Mouse (Mus musculus) neural tube, embryonic 15.5 days (tissue): Measurements from ENCODE around the gene Auts2. TPM values are rescaled to one million over a fixed set of nuclear protein-coding genes. Genes with fewer than 3 reads are reported as not detected.

ENCODE experiments used
- ATAC-seq: fragments of 200-750 bp; cut with Nextera tagmentation; 2 replicates; pipeline ENCODE4 v1.8.0; 2017; ENCODE audit warnings: mild to moderate bottlenecking, moderate TSS enrichment, moderate library complexity; ENCODE audit not compliant: low FRiP score
- H3K27ac ChIP-seq: fragments of 300-500 bp; sonication (generic); replicated peaks from 2 replicates; pipeline ENCODE4 v1.5.1; 2015; ENCODE audit warnings: mild to moderate bottlenecking, inconsistent platforms
- H3K27me3 ChIP-seq: fragments of 300-500 bp; sonication (generic); replicated peaks from 2 replicates; pipeline ENCODE4 v1.6.1; 2015; ENCODE audit warnings: inconsistent platforms
- H3K36me3 ChIP-seq: fragments of 300-500 bp; sonication (generic); 2 replicates; pipeline ENCODE4 v1.6.1; 2015; ENCODE audit warnings: inconsistent platforms
- H3K4me1 ChIP-seq: fragments of 300-500 bp; sonication (generic); 2 replicates; pipeline ENCODE4 v1.6.1; 2015; ENCODE audit warnings: inconsistent platforms
- H3K4me2 ChIP-seq: fragments of 300-500 bp; sonication (generic); 2 replicates; pipeline ENCODE4 v1.6.1; 2015; ENCODE audit warnings: inconsistent platforms, mild to moderate bottlenecking, moderate library complexity
- H3K4me3 ChIP-seq: fragments of 300-500 bp; sonication (generic); replicated peaks from 2 replicates; pipeline ENCODE4 v1.5.1; 2015; ENCODE audit warnings: mild to moderate bottlenecking, inconsistent platforms
- H3K9ac ChIP-seq: fragments of 300-500 bp; sonication (generic); replicated peaks from 2 replicates; pipeline ENCODE4 v1.6.1; 2015; ENCODE audit warnings: mild to moderate bottlenecking, inconsistent platforms
- H3K9me3 ChIP-seq: fragments of 300-500 bp; sonication (generic); replicated peaks from 2 replicates; pipeline ENCODE4 v1.6.1; 2016; ENCODE audit warnings: inconsistent platforms
- WGBS: fragments of 180-500 bp; shearing (Covaris S2); methylation state at CpG from one replicate; pipeline ENCODE4 v1.1.7; 2015; ENCODE audit warnings: mixed read lengths; 5-methylcytosine and 5-hydroxymethylcytosine counted together
- polyA plus RNA-seq: library from polyadenylated mRNA; unstranded; fragments of >200 nt; fragmentation: Nextera tagmentation; extraction: Ambion mirVana; gene quantifications from 2 replicates; pipeline ENCODE4 v1.2.1, GENCODE M21; 2015

Gene Auts2
- polyA plus RNA-seq, 1 experiment from 2014 or later: 52.5 TPM

DNA sequence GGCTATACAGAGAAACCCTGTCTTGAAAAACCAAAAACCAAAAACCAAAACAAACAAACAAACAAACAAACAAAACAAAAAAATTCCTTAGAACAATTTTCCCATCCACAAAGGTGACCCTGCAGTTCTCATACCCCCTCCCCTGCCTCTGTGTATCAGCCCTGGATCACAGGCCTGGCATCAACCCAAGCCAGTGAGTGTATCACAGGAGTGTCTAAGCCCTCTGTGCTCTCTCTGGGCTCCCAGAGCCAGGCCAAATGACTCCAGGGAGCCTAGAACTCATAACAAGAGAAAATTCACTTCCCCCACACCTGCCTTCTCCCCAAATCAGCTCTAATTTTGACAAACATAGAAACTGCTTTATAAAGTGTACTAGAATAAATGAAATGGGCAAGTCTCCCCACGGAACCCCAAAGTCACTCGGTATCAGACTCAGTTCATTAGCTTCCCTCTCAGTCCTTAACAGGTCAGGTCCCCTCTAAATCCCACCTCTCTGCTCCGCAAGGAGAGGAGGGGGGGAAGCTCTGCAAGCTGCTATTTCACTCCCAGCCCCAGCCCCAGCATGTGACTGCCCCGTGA, 896.0 kb downstream of the Auts2 start:
- no peaks in the 10 kb centered on the region for H3K36me3 ChIP-seq
- peaks cover 50% of the 10 kb centered on the region for H3K4me1 ChIP-seq
- no peaks in the 10 kb centered on the region for H3K9me3 ChIP-seq
- H3K27me3 ChIP-seq: no peaks in the 10 kb centered on the region; the same call in 1 of the 2 replicates
- H3K27ac ChIP-seq: no peak overlapping the region
- 41% methylated on average over 4 of the region's 4 CpGs for WGBS
- ATAC-seq: no peak
- H3K4me3 ChIP-seq: no peak overlapping the region
- no peak overlapping the region for H3K9ac ChIP-seq
- H3K4me2 ChIP-seq: no peak overlapping the region

DNA sequence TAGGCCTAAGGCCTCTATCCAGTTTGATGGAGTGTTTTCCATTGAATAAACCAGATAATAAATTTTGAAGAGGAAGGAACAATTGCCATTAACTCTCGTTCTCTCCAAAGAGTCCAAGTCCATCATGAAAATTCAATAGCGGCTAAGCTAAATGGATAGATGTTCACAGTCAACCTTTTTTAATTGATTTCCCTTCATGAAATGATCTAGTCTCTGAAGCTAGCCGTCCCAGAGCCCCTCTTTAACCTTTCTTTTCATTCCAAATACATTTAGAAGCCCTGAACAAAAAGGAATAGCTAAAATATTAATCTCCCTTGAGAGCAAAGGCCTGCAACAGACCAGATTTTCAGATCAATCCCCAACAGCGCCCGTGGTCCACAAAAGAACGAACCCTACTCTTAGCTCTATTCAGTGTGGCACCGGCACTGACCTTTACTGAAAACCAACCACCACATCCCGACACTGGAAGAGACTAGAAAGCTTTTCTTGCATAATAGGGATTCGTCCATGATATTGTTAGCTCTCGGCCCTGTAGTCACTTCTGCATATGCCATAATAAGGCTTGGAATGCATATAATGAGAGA, 896.9 kb downstream of the Auts2 start:
- Histone ChIP-seq H3K27ac (peak overlapping the region; percentile 45; the same call in 1 of the 2 replicates), H3K9ac (no peak overlapping the region), H3K9me3 (no peaks in the 10 kb centered on the region), H3K27me3 (no peaks in the 10 kb centered on the region), H3K4me2 (no peak overlapping the region), H3K36me3 (no peaks in the 10 kb centered on the region), H3K4me1 (peaks cover 56% of the 10 kb centered on the region), H3K4me3 (no peak overlapping the region)
- 27% methylated on average over 10 of the region's 10 CpGs for WGBS
- ATAC-seq: no peak

DNA sequence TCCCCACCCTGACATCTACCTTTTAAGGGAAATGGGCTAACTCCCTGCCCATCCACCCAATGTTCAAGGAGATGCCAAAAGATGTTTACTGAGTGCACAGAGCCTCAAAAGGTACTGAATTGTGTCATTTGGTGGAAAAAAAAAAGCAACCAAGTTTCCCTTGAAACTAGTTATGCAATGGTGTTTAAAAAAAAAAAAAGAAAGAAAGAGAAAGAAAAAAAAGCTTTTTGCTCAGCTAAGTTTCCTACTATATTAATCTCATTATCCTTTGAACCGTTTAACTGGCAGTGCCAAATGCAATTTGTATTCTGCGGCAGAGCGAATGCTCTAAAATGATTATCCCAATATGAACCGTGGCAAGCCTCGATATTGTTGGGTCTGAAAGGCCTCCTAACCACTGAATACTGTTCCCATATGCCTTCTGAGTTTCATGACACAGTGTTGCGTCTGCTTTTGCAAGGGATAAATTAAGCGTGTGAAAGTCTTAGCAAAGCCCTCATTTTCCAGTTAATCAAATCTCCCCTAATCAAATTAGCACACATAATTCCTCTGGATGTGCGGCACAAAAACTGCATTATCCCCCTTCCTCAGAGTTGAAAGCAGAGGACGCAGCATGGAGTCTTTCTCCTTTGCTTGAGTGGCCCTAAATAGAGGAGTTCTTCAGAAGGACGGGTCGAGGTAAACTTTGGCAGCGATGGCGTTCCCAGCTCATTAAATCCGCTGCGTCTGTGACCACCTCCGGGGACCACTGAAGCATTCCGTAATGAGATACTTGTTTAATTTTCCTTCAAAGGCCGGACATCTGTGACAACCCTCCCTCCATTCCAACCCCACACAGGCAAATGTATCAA, 897.6 kb downstream of the Auts2 start:
- H3K4me3 ChIP-seq: no peak overlapping the region
- no peak overlapping the region for H3K9ac ChIP-seq
- ATAC-seq: peak; percentile 43; the same call in 1 of the 2 replicates
- no peaks in the 10 kb centered on the region for H3K27me3 ChIP-seq
- no peak overlapping the region for H3K4me2 ChIP-seq
- 19% methylated on average over 18 of the region's 18 CpGs for WGBS
- peaks cover 55% of the 10 kb centered on the region for H3K4me1 ChIP-seq
- H3K27ac ChIP-seq: no peak overlapping the region; the same call in 1 of the 2 replicates
- no peaks in the 10 kb centered on the region for H3K9me3 ChIP-seq
- H3K36me3 ChIP-seq: no peaks in the 10 kb centered on the region

DNA sequence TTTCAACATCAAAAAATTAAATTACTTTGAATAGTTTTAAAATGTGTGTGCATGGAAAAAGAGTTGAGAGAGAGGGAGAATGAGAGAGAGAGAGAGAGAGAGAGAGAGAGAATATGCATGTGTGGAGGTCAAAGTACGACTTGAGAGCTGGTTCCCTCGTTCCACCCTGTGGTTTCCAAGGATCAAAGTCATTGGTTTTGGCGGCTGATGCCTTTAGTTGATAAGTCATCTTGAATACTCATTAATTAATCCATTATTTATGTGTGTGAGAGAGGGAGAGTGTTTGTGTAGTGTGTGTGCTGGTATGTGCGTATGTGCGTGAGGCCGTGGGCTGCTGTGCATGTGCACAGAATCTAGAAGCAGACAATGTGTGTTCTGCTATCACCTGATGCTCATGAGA, 898.8 kb downstream of the Auts2 start:
- no peak for ATAC-seq
- H3K27ac ChIP-seq: no peak overlapping the region; the same call in 1 of the 2 replicates
- H3K9me3 ChIP-seq: no peaks in the 10 kb centered on the region
- H3K36me3 ChIP-seq: no peaks in the 10 kb centered on the region
- H3K9ac ChIP-seq: no peak overlapping the region
- no peaks in the 10 kb centered on the region for H3K27me3 ChIP-seq
- H3K4me1 ChIP-seq: peaks cover 51% of the 10 kb centered on the region
- H3K4me2 ChIP-seq: no peak overlapping the region
- WGBS: 63% methylated on average over 6 of the region's 6 CpGs
- no peak overlapping the region for H3K4me3 ChIP-seq

DNA sequence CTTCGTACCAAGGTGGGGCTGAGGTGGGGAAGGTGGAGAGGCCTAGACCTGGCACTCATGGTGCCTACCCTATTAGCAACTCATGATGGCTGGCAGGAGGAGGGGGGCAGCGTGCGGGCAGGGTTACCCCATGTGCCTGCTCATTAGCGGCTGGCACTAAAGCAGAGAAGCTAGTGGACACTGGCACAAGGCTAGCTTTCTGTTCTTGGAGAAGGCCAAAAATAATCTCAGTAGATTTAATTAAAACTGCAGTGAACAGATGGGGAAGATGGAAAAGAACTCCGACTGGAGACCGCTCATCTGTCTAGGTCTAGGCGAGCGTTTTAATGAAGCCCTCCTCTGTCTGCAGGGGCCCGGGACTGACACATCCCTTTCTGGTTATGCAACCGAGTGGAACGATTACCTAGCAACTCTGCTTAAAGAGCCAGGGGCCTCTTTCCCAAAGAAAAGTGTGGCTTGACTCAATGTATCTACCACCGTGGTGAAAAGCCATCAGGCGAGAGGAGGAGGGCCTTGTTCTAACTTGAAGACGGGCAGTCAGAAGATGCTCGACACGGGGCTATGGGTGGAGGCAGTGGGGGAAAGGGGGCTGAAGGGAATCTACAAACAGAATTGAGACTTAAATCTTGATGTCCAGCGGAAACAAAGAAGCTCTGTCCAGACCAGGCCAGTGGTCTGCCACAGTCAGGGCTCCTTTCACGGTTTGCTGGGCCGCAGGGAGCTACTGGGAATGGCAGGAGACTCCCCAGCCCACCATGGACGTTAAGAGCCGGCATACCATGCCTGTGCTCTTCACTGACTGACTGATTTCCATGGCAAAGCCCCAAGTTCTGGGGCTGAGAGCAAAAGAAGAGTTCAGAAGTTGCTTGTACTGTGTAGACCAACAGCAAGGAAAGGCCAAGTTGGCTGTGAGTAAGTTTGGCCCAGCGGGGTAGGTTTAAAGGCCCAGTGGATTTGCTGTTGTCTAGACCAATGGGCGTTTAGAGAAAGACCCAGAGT, 899.7 kb downstream of the Auts2 start:
- H3K4me1 ChIP-seq: peaks cover 49% of the 10 kb centered on the region
- no peak overlapping the region for H3K4me3 ChIP-seq
- no peaks in the 10 kb centered on the region for H3K9me3 ChIP-seq
- peak; percentile 68 for ATAC-seq
- 23% methylated on average over 23 of the region's 23 CpGs for WGBS
- H3K36me3 ChIP-seq: no peaks in the 10 kb centered on the region
- H3K27me3 ChIP-seq: no peaks in the 10 kb centered on the region
- H3K27ac ChIP-seq: peak overlapping the region; percentile 71
- H3K4me2 ChIP-seq: no peak overlapping the region
- no peak overlapping the region for H3K9ac ChIP-seq

DNA sequence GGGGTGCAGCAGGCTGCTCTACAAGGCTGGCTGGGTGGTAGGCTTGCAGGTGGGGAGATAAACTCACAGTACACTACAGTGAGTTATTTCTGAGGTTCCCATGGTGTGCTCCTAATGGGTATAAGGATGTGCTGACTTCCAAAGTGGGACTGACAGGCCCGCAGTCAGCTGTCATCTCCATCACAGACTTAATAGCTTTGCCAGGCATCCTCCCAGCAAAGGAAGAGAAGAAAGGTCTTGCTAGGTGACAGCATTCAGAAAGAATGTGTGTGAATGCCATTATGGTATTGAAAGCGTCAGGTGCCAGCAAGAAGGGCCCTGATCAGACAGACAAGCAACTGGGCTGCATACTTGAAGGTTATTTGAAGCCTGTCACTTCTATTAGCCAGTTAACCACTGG, 900.4 kb downstream of the Auts2 start:
- Histone ChIP-seq H3K27me3 (no peaks in the 10 kb centered on the region), H3K9me3 (no peaks in the 10 kb centered on the region), H3K4me2 (no peak overlapping the region), H3K4me1 (peaks cover 42% of the 10 kb centered on the region), H3K4me3 (no peak overlapping the region), H3K27ac (peak overlapping the region; percentile 71), H3K9ac (no peak overlapping the region), H3K36me3 (no peaks in the 10 kb centered on the region)
- 32% methylated on average over 2 of the region's 2 CpGs for WGBS
- no peak for ATAC-seq

DNA sequence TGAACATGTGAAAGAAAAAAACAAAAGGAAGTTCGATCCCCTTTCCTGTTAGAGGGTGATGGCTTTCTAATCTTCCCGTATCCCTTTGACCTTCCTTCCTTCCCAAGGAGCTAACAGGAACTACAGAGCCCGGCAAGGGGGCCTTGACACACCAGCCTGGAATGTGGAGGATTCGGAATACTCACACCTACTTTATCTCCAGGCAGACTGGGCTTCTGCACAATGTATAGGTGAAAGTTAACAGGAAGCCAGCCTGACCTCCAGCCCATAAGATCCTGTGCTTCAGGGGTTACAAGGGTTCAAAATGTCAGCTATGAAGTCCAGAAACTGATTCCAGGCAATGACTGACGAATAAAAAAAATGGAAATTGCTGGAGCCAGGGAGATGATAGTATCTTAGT, 906.7 kb downstream of the Auts2 start:
- no peak overlapping the region for H3K27ac ChIP-seq

DNA sequence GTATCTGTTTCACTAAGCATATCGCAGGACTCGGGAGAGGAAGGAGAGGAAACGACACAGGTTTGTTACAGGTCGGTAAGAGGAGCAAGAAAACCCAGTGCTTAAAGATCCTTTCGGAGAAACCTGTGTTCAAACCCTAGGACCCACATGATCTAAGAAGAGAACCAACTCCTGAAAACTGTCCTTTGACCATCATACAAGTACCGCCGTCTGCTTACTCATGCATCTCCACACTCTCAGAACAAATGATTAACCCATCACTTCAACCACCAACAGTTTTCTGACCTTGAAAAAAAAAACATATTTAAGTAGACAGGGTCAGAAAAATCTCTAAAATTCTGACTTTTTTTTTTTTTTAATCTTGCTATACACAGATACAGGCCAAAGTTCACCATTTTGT, 908.4 kb downstream of the Auts2 start:
- Histone ChIP-seq H3K27me3 (no peaks in the 10 kb centered on the region), H3K4me2 (no peak overlapping the region), H3K4me3 (no peak overlapping the region), H3K9ac (no peak overlapping the region), H3K4me1 (peaks cover 24% of the 10 kb centered on the region), H3K27ac (no peak overlapping the region), H3K36me3 (no peaks in the 10 kb centered on the region), H3K9me3 (no peaks in the 10 kb centered on the region)
- WGBS: 94% methylated on average over 7 of the region's 7 CpGs
- ATAC-seq: no peak

More for the DNA sequence above, 906.7 kb downstream of the Auts2 start:
- H3K4me2 ChIP-seq: no peak overlapping the region
- 89% methylated on average over 5 of the region's 5 CpGs for WGBS
- no peaks in the 10 kb centered on the region for H3K27me3 ChIP-seq
- H3K4me3 ChIP-seq: no peak overlapping the region
- H3K9me3 ChIP-seq: no peaks in the 10 kb centered on the region
- peaks cover 15% of the 10 kb centered on the region for H3K4me1 ChIP-seq
- H3K9ac ChIP-seq: no peak overlapping the region
- no peaks in the 10 kb centered on the region for H3K36me3 ChIP-seq
- ATAC-seq: no peak

DNA sequence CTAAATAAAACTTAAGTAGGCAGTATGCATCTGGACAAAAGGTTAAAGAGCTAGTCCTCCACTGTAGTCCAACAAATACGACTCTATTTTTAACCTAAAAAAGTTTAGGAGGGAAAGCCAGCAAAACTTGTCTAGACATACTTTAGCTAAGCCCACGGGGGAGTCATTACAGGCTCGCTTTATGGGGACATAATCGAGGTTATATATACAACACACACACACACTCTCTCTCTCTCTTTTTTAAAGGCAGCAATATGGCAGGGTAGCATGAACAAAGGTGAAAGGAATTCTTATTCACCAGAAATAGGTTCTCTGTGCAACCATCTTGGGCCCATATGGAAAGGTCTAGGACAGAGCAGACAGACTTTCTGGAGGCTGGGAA, 911.2 kb downstream of the Auts2 start:
- no peak overlapping the region for H3K27ac ChIP-seq
- no peaks in the 10 kb centered on the region for H3K9me3 ChIP-seq
- no peaks in the 10 kb centered on the region for H3K27me3 ChIP-seq
- WGBS: 38% methylated on average over 4 of the region's 4 CpGs
- H3K4me2 ChIP-seq: no peak overlapping the region
- H3K4me3 ChIP-seq: no peak overlapping the region
- ATAC-seq: no peak
- H3K36me3 ChIP-seq: no peaks in the 10 kb centered on the region
- H3K4me1 ChIP-seq: peaks cover 24% of the 10 kb centered on the region
- no peak overlapping the region for H3K9ac ChIP-seq

DNA sequence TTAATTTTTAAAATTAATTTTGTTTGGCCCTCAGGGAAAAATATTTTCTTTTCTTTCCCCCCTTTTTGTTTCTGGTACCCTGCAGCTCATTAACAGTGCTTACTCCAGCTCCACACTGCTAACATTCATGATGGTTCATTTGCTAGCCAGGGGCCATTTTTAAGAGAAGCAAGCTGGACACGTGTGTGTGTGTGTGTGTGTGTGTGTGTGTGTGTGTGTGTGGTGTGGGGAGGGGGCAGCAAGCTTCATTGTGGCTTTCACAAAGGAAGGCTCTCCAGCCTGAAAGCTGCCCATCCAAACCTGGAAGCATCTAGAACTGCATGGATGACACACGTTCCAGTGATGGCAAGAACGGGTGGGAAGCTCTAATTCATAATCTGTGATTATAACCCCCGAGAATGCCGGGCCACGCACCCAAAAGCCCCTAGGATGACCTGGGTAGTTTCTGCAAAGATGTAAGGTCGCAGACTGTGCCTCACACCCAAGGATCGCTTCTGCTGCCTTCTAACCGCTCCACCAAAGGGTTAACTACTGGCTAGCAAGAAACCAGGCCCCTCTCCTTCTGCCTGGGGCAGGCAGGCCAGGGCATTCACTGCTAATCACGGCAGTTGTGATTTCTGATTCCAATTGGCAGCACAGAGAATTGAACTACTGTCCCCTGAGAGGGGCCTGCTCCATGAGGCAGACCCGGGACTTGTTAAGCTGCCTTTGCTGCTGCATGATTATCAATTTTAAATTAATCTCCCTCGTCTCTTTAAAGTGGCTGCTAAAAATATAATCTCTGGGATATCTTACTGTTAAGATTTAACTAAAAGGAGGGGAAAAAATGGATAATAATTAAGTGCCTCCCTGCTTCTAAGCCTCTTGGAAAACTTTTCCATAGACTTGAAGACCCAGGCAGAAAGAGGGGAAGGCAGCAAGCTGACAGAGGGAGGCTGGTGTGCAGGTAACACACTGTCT, 911.8 kb downstream of the Auts2 start:
- Histone ChIP-seq H3K36me3 (no peaks in the 10 kb centered on the region), H3K4me2 (0 out of 2 replicates have a peak overlapping the region, but pooled peaks have one; percentile 2), H3K9ac (peak overlapping the region; percentile 0; the same call in 1 of the 2 replicates), H3K4me1 (peaks cover 24% of the 10 kb centered on the region), H3K27ac (peak overlapping the region; percentile 24), H3K27me3 (no peaks in the 10 kb centered on the region), H3K9me3 (no peaks in the 10 kb centered on the region), H3K4me3 (no peak overlapping the region)
- no peak for ATAC-seq
- 31% methylated on average over 12 of the region's 12 CpGs for WGBS
